Mouse (Mus musculus) limb, embryonic 10.5 days (tissue): ENCODE data around the gene Tbc1d24. TPM values are rescaled to one million over a fixed set of nuclear protein-coding genes. Genes with fewer than 3 reads are reported as not detected.
"Not testable (repeated sequence)": the region's sequence is repeated elsewhere in the genome, so short reads cannot be mapped to it uniquely, and the experiment has no call there.

Experiments used
- DNase-seq: peaks from one replicate; pipeline ENCODE4 v3.0.0-alpha.2; 2017; ENCODE audit warnings: low spot score
- H3K27ac ChIP-seq: fragments of 300-500 bp; sonication (generic); 2 replicates; pipeline ENCODE4 v1.5.1; 2016; ENCODE audit warnings: mild to moderate bottlenecking
- H3K27me3 ChIP-seq: fragments of 300-500 bp; sonication (generic); 2 replicates; pipeline ENCODE4 v1.6.1; 2016; ENCODE audit warnings: low read depth, mild to moderate bottlenecking; ENCODE audit not compliant: poor library complexity, severe bottlenecking
- H3K36me3 ChIP-seq: fragments of 300-500 bp; sonication (generic); 2 replicates; pipeline ENCODE4 v1.6.1; 2016; ENCODE audit warnings: mild to moderate bottlenecking, moderate library complexity
- H3K4me1 ChIP-seq: fragments of 300-500 bp; sonication (generic); 2 replicates; pipeline ENCODE4 v1.6.1; 2016
- H3K4me3 ChIP-seq: fragments of 300-500 bp; sonication (generic); 2 replicates; pipeline ENCODE4 v1.5.1; 2016; ENCODE audit warnings: mild to moderate bottlenecking, moderate library complexity
- H3K9me3 ChIP-seq: fragments of 300-500 bp; sonication (generic); replicated peaks from 2 replicates; pipeline ENCODE4 v1.6.1; 2016; ENCODE audit warnings: mild to moderate bottlenecking
- WGBS: fragments of 180-500 bp; shearing (Covaris S2); methylation state at CpG from one replicate; pipeline ENCODE4 v1.1.7; 2016; 5-methylcytosine and 5-hydroxymethylcytosine counted together
- polyA plus RNA-seq: library from polyadenylated mRNA; unstranded; fragments of >200 nt; fragmentation: Nextera tagmentation; extraction: Ambion mirVana; gene quantifications from 2 replicates; pipeline ENCODE4 v1.2.1, GENCODE M21; 2016

Tbc1d24 gene
- polyA plus RNA-seq, 1 experiment from 2014 or later = 8.7 TPM

DNA sequence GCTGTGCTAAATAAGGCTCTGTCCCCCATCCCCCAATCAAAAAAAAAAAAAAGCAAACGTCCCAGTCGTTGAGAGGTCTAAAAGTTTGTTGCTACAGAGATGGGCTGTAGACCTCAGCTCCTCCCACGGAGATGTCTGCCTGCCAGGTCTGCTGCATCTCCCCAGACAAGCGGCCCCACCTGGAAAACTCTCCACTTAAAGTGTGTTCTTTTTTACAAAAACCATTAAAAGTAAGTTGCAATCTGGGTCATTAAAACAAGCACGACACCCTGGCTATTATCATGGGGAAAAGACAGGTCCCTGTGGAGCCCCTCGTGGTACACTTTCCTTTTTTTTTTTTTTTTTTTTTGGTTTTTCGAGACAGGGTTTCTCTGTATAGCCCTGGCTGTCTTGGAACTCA lies 54.0 kb downstream of the Tbc1d24 start:
- Histone ChIP-seq H3K4me1 (peaks cover 14% of the 10 kb centered on the region), H3K27me3 (no peaks in the 10 kb centered on the region), H3K36me3 (peaks cover 15% of the 10 kb centered on the region), H3K9me3 (no peaks in the 10 kb centered on the region), H3K4me3 (peak overlapping the region; percentile 53), H3K27ac (peak overlapping the region; percentile 68; the same call in 1 of the 2 replicates)
- WGBS = 18% methylated on average over 7 of the region's 7 CpGs
- DNase-seq = no peak

DNA sequence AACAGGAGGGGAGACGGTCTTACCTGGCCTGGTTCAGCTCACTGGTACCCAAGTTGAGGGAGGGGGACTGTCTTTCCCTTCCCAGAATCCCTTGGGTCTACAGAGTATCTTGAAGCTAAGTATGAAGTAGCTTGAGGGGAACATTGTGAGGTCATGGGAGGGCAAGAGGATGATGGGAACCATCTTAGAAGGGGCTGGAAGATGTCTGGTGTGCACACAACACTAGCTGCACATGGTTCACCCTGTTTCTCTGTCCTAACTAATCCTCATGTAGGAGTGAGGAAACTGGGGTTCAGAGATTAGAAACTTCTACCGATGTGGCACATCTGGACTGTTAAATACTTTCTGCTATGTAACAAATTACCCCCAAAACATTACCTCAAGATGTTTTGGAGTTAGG lies 54.5 kb downstream of the Tbc1d24 start, which contains the start of gene Pdpk1:
Gene Pdpk1 (minus strand): TSS at position 101 of the 400 bp plus-strand sequence.
- 83% methylated on average over 2 of the region's 2 CpGs for WGBS
- peak within 1 kb of the TSS; percentile 68 for H3K27ac ChIP-seq

DNA sequence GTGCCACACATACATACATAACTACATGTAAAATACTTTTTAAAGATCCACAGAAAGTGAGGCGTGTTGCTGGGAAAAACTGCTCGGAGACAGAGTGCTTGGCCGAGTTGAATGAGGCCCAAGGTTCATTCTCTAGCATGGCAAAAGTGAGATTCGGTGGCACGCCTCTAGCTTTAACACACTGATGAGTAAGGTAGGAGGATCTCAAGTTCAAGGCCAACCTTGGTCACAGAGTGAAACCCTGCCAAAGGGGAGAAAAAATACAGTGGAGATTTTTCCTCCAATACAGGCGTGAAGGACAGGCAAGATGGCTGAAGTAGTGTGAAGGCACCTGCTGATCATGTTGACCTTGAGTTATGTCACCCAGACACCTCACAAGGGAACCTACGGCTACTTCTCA lies 55.9 kb downstream of the Tbc1d24 start:
- no peaks in the 10 kb centered on the region for H3K36me3 ChIP-seq
- no peaks in the 10 kb centered on the region for H3K27me3 ChIP-seq
- no peaks in the 10 kb centered on the region for H3K9me3 ChIP-seq
- H3K4me1 ChIP-seq = peaks cover 14% of the 10 kb centered on the region
- DNase-seq = no peak
- no peak overlapping the region for H3K27ac ChIP-seq
- no peak overlapping the region for H3K4me3 ChIP-seq
- 86% methylated on average over 7 of the region's 7 CpGs for WGBS

More for the DNA sequence above, 54.5 kb downstream of the Tbc1d24 start, which contains the start of gene Pdpk1:
- Histone ChIP-seq H3K27me3 (no peaks in the 10 kb centered on the region), H3K4me1 (peaks cover 14% of the 10 kb centered on the region), H3K9me3 (no peaks in the 10 kb centered on the region), H3K4me3 (peak within 1 kb of the TSS; percentile 53), H3K36me3 (peaks cover 9% of the 10 kb centered on the region; the same call in 1 of the 2 replicates)
- no peak for DNase-seq

DNA sequence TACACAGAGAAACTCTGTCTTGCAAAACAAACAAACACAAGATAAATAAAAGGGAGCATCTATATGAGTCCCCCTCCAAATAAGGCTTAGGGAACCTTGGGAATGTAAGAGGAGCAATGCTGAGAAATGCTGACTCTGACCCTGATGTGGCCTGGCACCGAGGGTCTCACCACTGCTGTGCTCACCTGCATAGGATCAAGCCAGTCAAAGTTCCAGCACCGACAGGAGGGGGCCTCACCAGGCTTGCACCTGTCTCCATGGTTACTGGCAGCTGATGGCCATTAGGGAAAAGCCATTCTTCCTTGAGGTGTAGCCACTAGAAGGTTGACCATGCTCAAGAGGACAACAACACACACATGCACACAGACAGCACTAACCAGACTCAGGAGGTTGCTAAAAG lies 62.5 kb downstream of the Tbc1d24 start:
- no peak overlapping the region for H3K27ac ChIP-seq
- no peaks in the 10 kb centered on the region for H3K36me3 ChIP-seq
- H3K27me3 ChIP-seq = no peaks in the 10 kb centered on the region
- H3K9me3 ChIP-seq = no peaks in the 10 kb centered on the region
- WGBS = 43% methylated on average over 2 of the region's 2 CpGs
- no peak overlapping the region for H3K4me3 ChIP-seq
- H3K4me1 ChIP-seq = peaks cover 20% of the 10 kb centered on the region
- DNase-seq = no peak

DNA sequence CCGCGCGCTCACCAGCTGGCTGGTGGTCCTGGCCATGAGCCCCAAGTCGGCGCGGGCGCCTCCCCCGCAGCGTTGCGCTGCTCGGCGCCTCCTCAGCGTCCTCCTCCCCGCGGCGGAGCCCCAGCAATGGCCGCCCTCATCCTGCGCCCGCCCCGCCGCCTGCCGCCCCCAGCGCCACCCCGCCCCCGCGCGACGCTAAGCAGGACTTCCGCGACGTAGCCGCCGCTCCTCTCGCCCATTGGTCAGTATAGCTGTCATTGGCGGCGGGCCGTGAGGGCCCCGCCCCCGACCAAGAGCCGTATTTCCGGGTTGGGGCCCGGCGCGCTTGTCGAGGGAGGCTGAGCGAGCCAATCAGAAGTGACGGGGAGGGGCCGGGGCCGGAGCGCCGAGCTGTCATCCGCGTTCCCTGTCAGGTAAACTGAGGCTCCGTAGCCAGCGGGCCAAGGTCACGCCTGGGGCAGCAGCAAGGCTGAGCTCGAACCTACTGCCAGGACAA lies 63.9 kb downstream of the Tbc1d24 start:
- no peaks in the 10 kb centered on the region for H3K9me3 ChIP-seq
- peaks cover 20% of the 10 kb centered on the region for H3K4me1 ChIP-seq
- H3K4me3 ChIP-seq = peak overlapping the region; percentile 99
- WGBS = under 1% methylated on average over 53 of the region's 57 CpGs
- no peaks in the 10 kb centered on the region for H3K27me3 ChIP-seq
- H3K27ac ChIP-seq = peak overlapping the region; percentile 94
- DNase-seq = peak; percentile 95
- no peaks in the 10 kb centered on the region for H3K36me3 ChIP-seq

DNA sequence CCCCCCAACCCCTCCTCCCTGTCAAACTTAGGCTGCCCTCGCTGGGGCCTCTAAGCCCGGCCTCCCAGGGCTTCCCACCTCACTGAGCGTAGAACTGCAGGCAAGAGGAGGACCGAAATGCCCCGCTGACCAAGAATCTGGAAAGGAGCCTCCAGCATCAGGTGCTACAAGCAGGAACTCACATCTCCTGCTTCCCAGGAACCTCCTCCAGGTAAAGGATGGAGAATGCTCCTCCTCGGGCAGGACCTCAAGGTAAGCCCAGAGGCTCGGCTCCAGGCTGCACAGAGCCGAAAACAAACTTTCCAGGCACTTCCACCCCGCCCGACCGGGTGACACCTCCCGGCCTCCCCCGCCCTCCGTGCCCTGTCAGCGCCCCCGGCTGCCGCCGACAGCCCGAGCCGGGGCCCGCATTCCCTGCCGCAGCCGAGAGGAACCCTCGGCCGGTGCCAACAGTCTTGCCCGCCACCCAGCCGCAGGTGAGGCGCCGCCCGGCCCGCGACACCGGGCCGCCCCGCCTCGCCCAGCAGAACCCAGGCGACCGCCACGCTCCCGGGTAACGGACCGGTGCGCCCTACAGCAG lies 64.4 kb downstream of the Tbc1d24 start:
- H3K27ac ChIP-seq = peak overlapping the region; percentile 94

DNA sequence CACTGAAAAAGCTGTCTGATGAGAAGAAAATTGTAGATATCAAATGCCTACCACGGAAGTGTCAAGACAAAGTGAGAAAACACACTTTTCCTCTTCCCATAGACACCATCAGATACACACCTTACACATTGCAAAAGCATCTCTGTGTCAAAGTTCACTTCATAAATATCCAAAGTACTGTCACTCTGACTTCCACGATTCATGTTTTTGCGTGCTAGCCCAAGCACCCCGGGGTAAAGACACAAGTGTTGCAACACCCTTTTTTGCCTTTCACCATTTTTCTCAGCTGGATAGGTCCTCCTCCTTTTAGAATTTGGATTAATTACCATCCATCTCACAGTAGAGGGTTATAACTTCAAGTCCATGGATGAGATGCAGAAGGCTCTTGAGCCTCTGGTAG lies 65.4 kb downstream of the Tbc1d24 start:
- Histone ChIP-seq H3K27ac (no peak overlapping the region), H3K27me3 (no peaks in the 10 kb centered on the region), H3K4me1 (peaks cover 20% of the 10 kb centered on the region), H3K4me3 (peak overlapping the region; percentile 99), H3K36me3 (no peaks in the 10 kb centered on the region), H3K9me3 (no peaks in the 10 kb centered on the region)
- 94% methylated on average over 4 of the region's 4 CpGs for WGBS
- no peak for DNase-seq

More for the DNA sequence above, 64.4 kb downstream of the Tbc1d24 start:
- no peak for DNase-seq
- Histone ChIP-seq H3K27me3 (no peaks in the 10 kb centered on the region), H3K4me1 (peaks cover 20% of the 10 kb centered on the region), H3K9me3 (no peaks in the 10 kb centered on the region), H3K4me3 (peak overlapping the region; percentile 99), H3K36me3 (no peaks in the 10 kb centered on the region)
- under 1% methylated on average over 43 of the region's 43 CpGs for WGBS

DNA sequence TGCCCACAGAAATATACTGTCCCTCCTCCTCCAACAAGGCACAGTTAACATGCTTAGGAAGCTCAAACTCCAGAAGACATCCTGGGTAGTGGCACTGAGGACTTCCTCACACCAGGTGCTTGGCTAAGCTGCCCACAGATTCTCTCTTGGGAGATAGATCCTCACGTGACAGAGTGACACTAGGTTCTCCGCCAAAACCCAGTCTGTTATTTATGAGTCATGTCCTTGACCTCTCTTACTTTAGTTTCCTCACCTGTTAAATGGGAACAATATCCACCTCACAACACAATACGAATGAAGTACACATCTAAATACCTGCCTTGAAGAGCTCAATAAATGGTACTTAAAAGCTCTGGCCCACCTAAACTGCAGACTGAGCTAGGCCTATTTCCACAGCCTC lies 66.1 kb downstream of the Tbc1d24 start:
- H3K9me3 ChIP-seq = no peaks in the 10 kb centered on the region
- no peaks in the 10 kb centered on the region for H3K36me3 ChIP-seq
- H3K4me1 ChIP-seq = peaks cover 20% of the 10 kb centered on the region
- H3K27ac ChIP-seq = no peak overlapping the region
- H3K27me3 ChIP-seq = no peaks in the 10 kb centered on the region
- H3K4me3 ChIP-seq = no peak overlapping the region
- DNase-seq = no peak
- WGBS = 88% methylated on average over 3 of the region's 3 CpGs

DNA sequence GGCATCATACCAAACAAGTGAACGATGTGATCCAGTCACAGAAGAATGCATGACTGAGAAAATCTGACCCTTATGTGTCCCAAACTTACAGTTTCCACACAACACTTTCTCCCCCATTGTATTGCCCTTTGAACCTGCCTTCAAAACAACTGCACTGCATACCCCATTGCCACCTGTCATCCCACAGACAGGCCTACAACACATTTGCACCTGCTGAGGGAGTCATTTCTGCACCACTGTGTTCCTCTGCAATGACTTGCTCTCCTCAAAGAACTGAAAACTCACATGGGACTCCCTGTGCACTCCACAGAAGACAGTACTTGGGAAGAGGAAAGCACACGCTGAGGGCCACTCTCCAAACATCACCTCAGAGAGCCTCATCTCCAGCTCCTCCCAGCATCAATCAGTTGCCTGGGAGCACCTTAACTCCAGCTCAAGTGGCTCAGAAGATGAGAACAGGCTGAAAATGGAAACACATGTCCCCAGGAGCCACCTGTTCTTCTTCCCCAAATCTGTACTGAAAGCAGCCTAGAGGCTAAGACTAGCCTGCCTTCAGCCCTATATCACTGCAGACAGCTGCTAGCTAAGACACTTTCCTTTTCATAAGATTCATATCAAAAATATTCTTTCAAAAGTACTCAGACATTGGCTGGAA lies 68.0 kb downstream of the Tbc1d24 start:
- Histone ChIP-seq H3K9me3 (no peaks in the 10 kb centered on the region), H3K36me3 (peaks cover 7% of the 10 kb centered on the region; the same call in 1 of the 2 replicates), H3K27me3 (no peaks in the 10 kb centered on the region), H3K4me1 (peaks cover 20% of the 10 kb centered on the region), H3K27ac (no peak overlapping the region), H3K4me3 (no peak overlapping the region)
- WGBS = 79% methylated on average over 2 of the region's 2 CpGs
- DNase-seq = no peak

DNA sequence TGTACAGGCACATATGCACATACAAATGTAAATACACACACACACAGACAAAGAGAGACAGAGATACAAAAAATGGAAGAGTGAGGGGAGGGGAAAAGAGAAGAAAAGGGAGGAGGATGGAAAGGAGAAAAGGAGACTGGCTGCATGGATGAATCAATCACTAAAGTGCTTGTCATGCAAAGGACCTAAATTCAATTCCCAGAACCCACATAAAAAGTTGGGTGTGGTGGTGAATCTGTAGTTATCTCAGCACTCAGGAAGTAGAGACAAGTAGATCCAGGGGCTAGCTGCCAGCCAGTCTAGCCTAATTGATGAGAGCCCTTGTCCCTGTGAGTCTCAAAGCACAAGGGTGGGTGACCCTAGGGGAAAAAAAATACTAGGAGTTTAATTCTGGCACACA lies 71.3 kb downstream of the Tbc1d24 start:
- H3K27ac ChIP-seq = no peak overlapping the region
- no peaks in the 10 kb centered on the region for H3K27me3 ChIP-seq
- peaks cover 7% of the 10 kb centered on the region; the same call in 1 of the 2 replicates for H3K36me3 ChIP-seq
- no peaks in the 10 kb centered on the region for H3K4me1 ChIP-seq
- H3K9me3 ChIP-seq = no peaks in the 10 kb centered on the region
- no peak for DNase-seq
- H3K4me3 ChIP-seq = no peak overlapping the region

DNA sequence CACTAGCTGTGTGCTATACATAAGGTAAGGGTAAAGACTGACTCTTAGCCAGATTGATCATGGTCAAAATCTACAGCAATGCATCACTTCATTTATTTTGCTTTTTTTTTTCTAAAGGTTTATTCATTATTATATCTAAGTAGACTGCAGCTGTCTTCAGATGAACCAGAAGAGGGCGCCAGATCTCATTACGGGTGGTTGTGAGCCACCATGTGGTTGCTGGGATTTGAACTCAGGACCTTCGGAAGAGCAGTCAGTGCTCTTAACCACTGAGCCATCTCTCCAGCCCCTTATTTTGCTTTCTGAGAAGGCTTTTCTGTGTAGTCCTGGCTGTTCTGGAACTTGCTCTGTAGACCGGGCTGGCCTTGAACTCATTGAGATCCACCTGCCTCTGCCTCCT lies 72.4 kb downstream of the Tbc1d24 start:
- H3K4me3 ChIP-seq, DNase-seq, H3K27me3 ChIP-seq, H3K4me1 ChIP-seq, H3K27ac ChIP-seq, H3K9me3 ChIP-seq, H3K36me3 ChIP-seq: not testable (repeated sequence)
- 90% methylated on average over 4 of the region's 4 CpGs for WGBS

DNA sequence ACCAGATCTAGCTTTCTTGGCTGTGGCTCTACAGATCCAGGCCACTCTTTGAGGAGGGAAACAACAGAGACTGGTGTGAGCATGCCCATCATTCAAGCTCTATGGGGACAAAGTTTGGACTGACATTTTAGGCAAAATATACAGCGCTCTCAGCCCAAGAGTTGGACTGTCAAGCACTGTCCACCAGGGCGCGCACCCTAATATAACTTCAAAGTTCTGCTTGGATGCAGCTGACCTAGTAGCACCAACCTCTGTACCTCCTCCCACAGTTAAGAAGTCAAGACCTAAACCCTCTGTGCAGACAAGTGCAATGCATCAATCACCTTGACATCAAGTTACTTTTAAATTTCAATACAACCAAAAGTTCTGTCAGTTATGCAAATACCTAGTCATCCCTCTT lies 73.8 kb downstream of the Tbc1d24 start:
- Histone ChIP-seq H3K4me3 (no peak overlapping the region), H3K27ac (no peak overlapping the region), H3K4me1 (no peaks in the 10 kb centered on the region), H3K36me3 (peaks cover 7% of the 10 kb centered on the region; the same call in 1 of the 2 replicates), H3K9me3 (no peaks in the 10 kb centered on the region), H3K27me3 (no peaks in the 10 kb centered on the region)
- DNase-seq = no peak
- 90% methylated on average over 3 of the region's 3 CpGs for WGBS

DNA sequence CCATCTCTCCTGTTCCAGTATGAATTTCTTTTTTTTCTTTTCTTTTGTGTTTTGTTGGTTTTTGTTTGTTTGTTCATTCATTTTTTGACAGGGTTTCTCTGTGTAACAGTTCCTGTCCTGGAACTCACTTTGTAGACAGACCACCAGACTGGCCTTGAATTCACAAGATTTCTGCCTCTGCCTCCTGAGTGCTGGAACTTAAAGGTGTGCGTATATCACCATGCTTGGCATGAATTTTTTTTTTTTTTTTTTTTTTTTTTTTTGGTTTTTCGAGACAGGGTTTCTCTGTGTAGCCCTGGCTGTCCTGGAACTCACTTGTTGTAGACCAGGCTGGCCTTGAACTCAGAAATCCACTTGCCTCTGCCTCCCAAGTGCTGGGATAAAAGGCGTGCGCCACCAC lies 76.1 kb downstream of the Tbc1d24 start:
- H3K9me3 ChIP-seq, H3K27ac ChIP-seq, H3K4me1 ChIP-seq, H3K4me3 ChIP-seq, H3K27me3 ChIP-seq, H3K36me3 ChIP-seq, DNase-seq: not testable (repeated sequence)
- WGBS = 95% methylated on average over 4 of the region's 4 CpGs
